Mouse (Mus musculus) cortical plate, adult 2 months (tissue): ENCODE data around the gene Acvrl1. TPM values are rescaled to one million over a fixed set of nuclear protein-coding genes. Genes with fewer than 3 reads are reported as not detected.
A peak's percentile ranks its signal among the peaks of the same experiment; 100 is the strongest.

ENCODE experiments used
- H3K27ac ChIP-seq: fragments of 200-500 bp; 2 replicates; pipeline ENCODE4 v1.5.1; 2012; ENCODE audit warnings: low read length, control low read depth, inconsistent platforms; ENCODE audit not compliant: insufficient read depth
- H3K4me1 ChIP-seq: fragments of 200-500 bp; 2 replicates; pipeline ENCODE4 v1.6.1; 2011; ENCODE audit warnings: low read length; ENCODE audit not compliant: control insufficient read depth, insufficient read depth
- H3K4me3 ChIP-seq: fragments of 200-500 bp; 2 replicates; pipeline ENCODE4 v1.5.1; 2011; ENCODE audit warnings: mild to moderate bottlenecking, low read length, control low read depth; ENCODE audit not compliant: insufficient read depth
- CTCF ChIP-seq: fragments of 200-500 bp; IDR thresholded peaks from 2 replicates; pipeline ENCODE4 v1.5.1; 2011; ENCODE audit warnings: mild to moderate bottlenecking, control low read depth, low read length; ENCODE audit not compliant: insufficient read depth; ENCODE audit errors: extremely low read depth
- POLR2A ChIP-seq: fragments of 200-500 bp; IDR thresholded peaks from 2 replicates; pipeline ENCODE4 v1.6.1; 2011; ENCODE audit warnings: mild to moderate bottlenecking, low read length, control low read depth; ENCODE audit not compliant: insufficient read depth; ENCODE audit errors: extremely low read depth
- polyA plus RNA-seq: library from polyadenylated mRNA; depleted of rRNA; stranded (reverse); fragments of >200 nt; gene quantifications from 2 replicates; pipeline ENCODE4 v1.2.3, GENCODE M21; 2012

Gene Acvrl1
- polyA plus RNA-seq, 1 experiment = 24.7 TPM

- no peak overlapping the region for H3K4me3 ChIP-seq
- TF ChIP-seq POLR2A (no peak), CTCF (no peak)
- no peaks in the 10 kb centered on the region; the same call in 1 of the 2 replicates for H3K4me1 ChIP-seq
- no peak overlapping the region for H3K27ac ChIP-seq
Measured at GRCm38 (mm10) chr15:101092121-101092828, 36.0 kb upstream of the Acvrl1 start.

DNA sequence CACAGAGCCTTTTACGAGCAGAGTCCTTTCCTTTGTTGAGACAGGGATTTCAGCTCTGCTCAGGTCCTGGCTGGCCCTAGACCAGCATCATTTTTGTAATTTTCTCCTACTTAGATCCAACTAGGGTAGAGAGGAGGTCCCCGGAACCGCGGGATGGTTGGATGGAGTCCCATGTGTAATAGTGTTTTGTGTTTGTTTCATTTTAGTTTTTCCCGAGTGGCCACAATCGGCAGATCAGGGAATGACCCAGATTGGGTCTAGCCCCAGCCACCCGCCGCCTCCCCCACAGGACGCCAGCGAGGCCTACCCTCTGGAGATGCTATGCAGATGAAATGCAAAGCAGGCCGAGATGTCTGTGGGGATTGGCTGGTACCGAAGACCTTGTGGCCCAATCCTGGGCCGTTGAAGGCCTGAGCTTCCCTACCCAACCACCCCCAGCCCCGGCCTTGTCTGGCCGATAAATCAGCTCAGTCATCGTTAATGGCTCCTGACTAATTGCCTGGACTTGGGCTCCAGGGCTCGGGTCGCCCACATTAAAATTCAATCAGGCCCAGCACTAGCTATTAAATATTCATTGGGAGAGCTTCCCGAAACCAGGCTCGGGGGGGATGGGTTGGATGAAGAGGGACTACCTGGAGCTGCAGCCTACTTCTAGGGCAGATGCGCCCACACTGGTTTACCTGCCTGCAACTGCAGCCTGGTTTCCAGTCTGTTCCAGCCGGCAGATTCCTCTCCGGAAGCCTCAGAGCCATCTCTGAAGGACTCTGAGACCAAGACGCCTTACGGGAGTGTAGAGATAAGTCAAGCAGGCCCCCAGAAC is 35.3 kb upstream of the Acvrl1 start:
- no peak for TF ChIP-seq CTCF
- no peak for TF ChIP-seq POLR2A
- no peak overlapping the region for H3K4me3 ChIP-seq
- H3K27ac ChIP-seq = no peak overlapping the region
- no peaks in the 10 kb centered on the region; the same call in 1 of the 2 replicates for H3K4me1 ChIP-seq

DNA sequence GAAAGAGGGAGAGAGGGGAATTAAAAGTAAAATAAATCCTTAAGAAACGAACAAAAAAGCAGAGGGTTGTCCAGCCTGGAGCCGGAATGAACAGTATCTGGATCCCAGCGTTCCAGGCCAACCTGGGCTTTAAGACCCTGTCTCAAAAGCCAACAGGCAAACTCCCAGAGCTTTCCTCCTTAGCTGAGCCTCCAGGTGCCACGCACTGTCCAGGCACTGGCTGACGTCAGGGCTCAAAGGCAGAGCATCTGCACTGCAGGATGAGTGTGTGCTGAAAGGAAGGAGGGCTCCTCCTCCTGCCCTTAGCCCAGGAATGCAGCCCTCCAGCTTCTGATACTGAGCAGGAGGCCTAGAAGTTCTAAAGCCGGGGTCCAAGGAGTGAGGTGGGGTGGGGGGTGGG is 34.3 kb upstream of the Acvrl1 start:
- H3K27ac ChIP-seq = no peak overlapping the region
- no peaks in the 10 kb centered on the region for H3K4me1 ChIP-seq
- TF ChIP-seq CTCF (no peak), POLR2A (no peak)
- no peak overlapping the region for H3K4me3 ChIP-seq

- Histone ChIP-seq H3K4me3 (no peak overlapping the region), H3K4me1 (no peaks in the 10 kb centered on the region), H3K27ac (no peak overlapping the region)
- TF ChIP-seq CTCF (no peak), POLR2A (no peak)
Measured at GRCm38 (mm10) chr15:101094979-101095378, 33.3 kb upstream of the Acvrl1 start.

DNA sequence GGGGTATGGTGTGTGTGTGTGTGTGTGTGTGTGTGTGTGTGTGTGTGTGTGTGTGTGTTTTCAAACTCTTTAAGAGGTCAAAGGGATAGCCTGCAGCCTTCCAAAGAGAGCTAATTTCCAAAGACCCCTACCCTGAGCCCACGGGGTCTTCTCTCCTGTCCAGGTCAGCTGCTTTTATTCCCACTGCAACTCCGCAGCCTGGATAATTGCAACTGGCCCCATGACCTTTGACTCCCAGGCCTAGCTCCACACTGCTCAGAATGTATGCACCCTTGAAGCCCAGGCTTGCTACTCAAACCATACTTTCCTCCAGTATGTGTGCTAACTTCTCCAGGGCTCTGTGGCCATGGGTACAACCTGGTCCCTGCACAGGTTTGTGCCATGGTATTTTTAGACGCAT is 32.9 kb upstream of the Acvrl1 start:
- Histone ChIP-seq H3K4me3 (no peak overlapping the region), H3K27ac (no peak overlapping the region), H3K4me1 (no peaks in the 10 kb centered on the region)
- TF ChIP-seq CTCF = no peak
- TF ChIP-seq POLR2A = no peak

- TF ChIP-seq POLR2A (no peak), CTCF (no peak)
- Histone ChIP-seq H3K4me3 (no peak overlapping the region), H3K4me1 (no peaks in the 10 kb centered on the region), H3K27ac (no peak overlapping the region)
Measured at GRCm38 (mm10) chr15:101097985-101098651, 30.2 kb upstream of the Acvrl1 start.

DNA sequence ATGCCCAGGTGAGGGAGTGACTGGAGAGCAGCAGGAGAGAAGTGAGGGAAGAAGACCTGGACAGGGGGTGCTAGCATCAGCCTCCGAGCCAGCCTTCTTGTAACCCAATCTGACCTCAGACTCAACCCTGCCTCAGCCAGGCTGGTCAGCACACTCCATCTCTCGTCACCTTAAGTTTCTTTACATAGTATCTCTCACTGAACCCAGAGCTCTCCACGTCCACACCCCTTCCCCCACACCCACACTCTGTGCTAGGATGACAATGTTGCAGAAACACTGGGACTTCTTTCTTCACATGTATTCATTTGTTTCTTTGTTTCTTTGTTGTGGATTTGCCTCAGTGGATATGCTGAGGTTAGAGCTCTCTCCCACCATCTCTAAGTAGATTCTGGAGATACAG is 27.3 kb upstream of the Acvrl1 start:
- no peaks in the 10 kb centered on the region for H3K4me1 ChIP-seq

DNA sequence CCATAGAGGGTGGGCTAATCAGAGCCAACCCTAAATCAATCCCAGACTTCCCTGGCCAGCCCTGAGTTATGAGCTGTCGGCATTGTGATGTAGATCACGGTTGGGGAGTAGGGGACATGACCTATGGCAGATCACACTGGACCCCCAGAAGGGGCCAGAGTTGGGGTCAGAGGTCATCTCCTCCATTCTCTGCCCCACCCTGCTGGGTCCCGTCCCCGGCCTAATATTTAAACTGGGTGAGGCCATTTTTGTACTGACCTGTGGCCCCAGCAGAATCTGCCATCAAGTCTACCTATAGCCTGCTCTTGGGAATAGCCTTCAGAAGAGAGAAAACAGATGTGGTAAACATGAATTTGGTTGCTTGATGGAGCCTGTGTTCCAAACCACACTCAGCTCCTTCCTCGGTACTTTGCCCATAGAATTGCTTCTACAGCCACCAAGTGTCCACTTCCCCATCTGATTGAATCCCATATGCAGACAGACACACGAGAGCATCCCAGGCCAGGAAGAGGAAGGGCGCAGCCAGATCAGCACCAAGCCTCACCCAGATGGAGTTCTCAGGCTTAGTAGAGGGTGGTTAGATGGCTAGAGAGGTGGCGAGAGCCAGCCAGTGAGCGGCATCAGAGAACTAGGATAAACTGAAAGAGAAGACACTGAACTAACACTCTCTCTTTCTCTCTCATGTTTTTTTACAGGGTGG is 24.6 kb upstream of the Acvrl1 start:
- H3K4me3 ChIP-seq = no peak overlapping the region
- TF ChIP-seq POLR2A (no peak), CTCF (no peak)
- H3K27ac ChIP-seq = no peak overlapping the region
- no peaks in the 10 kb centered on the region for H3K4me1 ChIP-seq

More for the DNA sequence above, 27.3 kb upstream of the Acvrl1 start:
- no peak overlapping the region for H3K4me3 ChIP-seq
- no peak overlapping the region for H3K27ac ChIP-seq
- TF ChIP-seq CTCF = no peak

DNA sequence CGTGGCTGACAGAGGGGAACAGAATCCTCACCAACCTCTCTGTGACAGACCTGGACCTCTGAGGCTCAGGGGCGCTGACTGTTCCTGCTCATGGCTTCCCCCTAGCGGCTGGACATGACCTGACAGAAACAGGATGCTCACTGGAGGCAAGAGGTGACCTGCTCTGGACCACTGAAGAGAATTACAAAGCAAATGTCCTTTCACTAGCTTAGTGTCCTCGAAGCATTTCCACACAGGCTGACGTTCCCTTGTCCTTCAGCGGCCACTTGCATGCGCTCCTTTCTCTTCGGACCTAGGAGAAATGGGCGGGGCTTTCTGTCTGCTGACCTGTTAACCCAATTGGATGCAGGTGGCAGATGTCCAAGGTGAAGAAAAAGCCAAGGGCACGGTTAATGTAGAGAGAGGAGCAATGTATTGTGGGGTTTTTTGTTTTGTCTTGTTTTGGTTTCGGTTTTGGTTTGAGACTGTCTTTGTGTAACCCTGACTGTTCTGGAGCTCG is 22.8 kb upstream of the Acvrl1 start:
- Histone ChIP-seq H3K4me3 (peak overlapping the region; percentile 9; the same call in 1 of the 2 replicates), H3K27ac (no peak overlapping the region), H3K4me1 (no peaks in the 10 kb centered on the region)
- no peak for TF ChIP-seq POLR2A
- peak; percentile 81 for TF ChIP-seq CTCF
